Mouse (Mus musculus) kidney, postnatal 10 days (tissue): ENCODE results near the gene Ddx46.
"Not testable (repeated sequence)": the region's sequence is repeated elsewhere in the genome, so short reads cannot be mapped to it uniquely, and the experiment has no call there.

Experiments used
- DNase-seq: peaks from one replicate; pipeline ENCODE4 v3.0.0; 2021; ENCODE audit warnings: mixed read lengths

Ddx46 gene

DNA sequence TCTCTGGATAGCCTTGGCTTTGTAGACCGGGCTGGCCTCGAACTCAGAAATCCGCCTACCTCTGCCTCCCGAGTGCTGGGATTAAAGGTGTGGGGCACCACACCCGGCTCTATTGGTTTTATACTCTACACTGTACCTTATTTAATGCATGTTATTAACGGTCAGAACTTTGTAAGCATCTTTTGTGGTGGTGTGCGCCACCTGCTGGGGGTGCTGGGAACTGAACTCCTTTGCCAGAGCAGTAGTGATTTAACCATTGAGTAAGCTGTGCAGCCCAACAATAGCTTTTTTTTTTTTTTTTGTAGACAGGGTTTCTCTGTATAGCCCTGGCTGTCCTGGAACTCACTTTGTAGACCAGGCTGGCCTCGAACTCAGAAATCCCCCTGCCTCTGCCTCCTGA lies 5.7 kb downstream of the Ddx46 start:
- peak; percentile 87 for DNase-seq

DNA sequence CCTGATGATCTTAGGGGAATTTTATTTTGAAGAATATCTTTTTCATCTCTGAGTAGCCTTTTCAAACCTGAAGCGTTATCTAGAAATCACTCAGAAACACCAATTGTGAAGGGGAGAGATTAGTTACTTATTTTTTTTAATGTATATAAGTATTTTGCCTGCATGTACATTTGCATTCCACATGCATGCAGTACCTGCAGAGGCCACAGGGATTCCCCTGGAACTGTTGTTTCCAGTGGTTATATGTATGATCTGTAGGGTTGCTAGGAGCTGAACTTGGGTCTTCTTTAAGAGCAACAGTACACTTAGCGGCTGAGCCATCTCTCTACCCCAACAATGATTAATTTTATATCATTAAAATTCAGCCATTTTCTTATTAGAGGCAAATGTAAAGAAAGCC lies 9.7 kb downstream of the Ddx46 start:
- peak; percentile 31 for DNase-seq

DNA sequence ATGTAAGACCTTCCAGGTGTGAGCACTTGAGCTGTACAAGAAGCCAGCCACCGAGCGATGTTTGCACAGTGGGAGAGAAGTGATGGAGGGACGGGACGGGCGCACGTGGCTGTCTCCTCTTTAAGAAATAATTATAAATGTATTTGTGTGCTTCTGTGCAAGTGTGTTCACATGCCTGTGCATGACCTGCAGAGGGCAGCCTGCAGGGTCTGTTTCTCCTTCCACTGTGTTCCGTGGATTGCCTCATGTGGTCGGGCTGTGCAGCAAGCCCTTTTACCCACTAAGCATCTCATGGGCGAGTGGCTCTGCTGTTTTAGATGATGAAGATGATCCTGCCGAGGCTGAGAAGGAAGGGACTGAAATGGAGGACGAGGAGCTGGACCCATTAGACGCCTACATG lies 15.3 kb downstream of the Ddx46 start:
- DNase-seq: no peak

DNA sequence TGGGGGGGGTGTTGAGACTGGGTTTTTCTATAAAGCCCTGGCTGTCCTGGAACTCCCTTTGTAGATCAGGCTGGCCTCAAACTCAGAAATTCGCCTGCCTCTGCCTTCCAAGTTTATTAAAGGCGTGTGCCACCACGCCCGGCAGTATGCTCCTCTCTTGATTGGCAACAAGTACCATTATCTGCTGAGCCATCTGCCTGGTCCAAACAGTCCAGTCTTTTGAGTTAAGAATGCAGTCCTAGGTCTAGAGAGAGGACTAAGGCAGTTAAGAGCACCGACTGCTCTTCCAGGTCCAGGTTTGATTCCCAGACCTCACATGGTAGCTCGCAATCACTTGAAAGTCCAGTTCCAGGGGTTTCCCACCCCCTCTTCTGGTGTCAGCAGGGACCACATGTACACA lies 16.2 kb downstream of the Ddx46 start:
- no peak for DNase-seq

DNA sequence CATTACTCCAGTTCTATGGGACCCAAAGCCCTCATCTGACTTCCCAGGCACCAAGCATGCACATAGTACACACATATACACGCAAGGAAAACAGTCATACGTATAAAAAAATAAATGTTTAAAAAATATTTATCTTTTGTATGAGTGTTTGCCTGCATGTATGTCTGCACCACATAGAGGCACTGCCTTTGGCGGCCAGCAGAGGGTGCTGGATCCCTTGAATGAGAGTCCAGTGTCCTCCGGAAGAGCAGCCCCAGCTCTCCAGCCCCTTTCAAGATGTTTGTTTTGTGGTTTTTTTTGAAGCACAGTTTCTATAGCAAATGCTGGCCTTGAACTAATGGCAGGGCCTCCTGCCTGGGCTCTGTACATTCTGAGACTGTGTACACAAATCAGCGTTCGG lies 33.7 kb downstream of the Ddx46 start:
- DNase-seq: peak; percentile 73

DNA sequence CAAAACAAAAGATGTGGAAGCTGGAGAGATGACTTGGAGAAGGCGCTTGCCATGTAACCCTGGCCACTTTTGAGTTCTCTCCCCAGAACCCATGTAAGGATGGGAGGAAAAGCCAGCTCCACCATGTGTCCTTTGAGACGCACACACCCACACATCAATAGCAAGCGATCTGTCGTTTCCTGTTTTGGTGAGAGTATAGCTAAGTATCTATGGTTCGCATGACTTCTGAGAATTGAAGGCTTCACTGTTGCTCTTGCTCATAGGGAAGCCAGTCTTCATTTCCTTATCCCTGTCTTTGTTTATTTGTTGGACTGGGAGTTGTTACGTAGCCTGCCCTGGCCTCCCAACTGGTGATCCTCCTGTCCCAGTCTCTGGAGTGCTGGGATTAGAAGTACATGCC lies 37.9 kb downstream of the Ddx46 start:
- no peak for DNase-seq

DNA sequence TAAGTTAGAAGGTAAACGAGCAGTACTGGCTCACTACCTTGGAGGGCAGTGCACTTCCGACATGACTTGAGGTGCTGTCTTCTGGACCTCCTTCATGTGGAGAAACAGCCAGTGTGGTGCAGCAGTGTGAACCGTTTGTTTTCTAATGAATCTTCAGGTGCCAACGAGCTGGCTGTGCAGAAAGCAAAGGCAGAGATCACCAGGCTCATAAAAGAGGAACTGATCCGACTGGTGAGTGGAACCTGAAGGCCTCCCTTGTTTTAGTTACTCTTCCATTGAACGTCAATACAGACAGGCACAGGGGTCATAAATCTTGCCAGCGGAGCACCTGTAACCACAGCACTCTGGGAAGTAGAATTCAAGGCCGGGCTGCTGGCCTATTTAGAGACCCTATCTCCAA lies 42.5 kb downstream of the Ddx46 start:
- no peak for DNase-seq

DNA sequence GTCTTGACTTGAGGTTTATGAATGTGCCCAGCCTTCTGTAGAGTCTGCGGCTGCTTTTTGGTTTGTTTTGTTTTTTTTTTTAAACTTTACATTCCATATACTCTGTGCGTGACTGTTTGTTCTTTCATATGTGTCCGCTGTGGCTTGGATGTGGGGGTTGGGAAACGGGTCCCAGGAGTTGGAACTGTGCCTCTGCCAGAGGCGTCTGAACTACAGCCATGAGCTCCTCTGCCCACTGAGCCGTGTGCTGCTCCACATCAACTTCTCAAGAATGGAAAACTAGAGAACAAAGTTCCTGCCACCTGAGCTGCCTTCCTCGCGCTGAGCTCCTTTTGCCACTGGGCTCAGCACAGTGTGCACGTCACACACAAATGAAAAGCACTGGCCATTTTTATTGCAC lies 47.4 kb downstream of the Ddx46 start:
- DNase-seq: peak; percentile 24

DNA sequence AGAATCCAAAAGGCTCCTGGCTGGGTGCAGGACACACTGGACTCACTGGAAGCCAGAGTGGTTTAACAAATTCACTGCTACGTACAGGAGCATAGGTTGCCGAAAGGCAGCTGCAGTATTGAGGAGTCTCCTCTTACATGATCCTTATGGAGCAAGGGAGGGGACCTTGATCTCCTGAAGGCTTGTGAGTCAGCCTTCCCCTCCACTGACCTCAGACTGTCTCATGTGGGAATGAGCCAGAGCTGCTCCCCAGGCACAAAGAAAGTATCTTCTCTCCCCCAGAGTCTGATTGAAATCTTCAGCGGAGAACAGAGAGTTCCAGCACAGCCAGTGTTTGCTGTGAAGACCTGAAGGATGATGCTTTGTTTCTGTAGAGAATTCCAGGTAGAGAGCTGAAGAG lies 48.8 kb downstream of the Ddx46 start:
- DNase-seq: no peak

DNA sequence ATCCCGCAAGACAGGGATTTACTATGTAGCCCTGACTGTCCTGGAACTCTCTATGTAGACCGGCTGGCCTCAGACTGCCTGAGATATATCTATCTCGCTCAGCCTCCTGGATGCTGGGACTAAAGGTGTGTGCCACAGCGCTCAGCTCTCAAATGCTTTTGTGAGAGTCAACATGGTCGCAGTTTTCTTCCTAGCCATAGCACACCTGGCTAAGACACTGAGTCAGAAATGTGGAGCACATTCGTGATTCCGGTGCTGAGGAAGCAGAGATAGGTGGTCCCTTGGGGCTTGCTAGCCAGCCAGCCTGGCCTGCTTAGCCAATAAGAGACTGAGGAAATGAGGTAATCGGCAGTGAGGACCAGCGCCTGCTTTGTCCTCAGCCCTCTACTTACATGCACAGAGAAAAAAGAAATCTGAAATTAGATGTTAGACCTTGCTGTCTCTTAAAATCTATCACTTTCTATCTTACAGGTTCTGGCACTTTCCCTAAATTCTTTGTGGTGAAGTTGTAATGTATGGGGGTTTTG lies 51.3 kb downstream of the Ddx46 start:
- no peak for DNase-seq

DNA sequence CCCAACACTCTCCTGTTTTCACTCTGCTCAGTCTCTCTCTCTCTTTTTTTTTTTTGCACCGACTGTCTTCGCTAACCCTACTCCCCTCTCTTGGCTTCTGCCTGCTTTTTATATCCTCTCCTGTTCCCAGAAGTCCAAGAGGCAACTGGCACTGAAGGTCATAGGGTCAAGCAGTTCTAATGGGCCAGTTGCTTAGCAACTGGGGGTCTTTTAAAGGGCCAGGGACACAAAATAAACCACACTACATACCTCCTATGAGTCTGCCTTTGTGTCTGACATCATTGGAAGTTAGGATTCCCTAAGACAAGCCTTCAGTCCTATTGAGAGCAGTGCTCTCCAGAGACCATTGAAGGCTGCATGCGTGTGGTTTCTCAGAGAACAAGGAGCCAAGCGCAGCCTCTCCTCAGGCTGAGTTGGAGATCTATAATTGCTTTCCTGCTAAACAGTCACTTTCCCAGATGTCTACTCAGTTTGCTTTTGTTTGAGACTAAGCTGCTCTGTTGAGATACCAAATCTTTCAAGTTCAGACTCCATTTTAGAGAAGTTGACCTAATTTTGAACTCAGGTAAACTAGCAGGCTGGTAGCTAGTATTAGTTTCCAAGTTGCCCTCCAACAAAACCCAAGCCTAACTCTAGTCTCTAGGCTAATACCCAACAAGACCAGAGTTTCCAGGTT lies 53.2 kb downstream of the Ddx46 start:
- no peak for DNase-seq

DNA sequence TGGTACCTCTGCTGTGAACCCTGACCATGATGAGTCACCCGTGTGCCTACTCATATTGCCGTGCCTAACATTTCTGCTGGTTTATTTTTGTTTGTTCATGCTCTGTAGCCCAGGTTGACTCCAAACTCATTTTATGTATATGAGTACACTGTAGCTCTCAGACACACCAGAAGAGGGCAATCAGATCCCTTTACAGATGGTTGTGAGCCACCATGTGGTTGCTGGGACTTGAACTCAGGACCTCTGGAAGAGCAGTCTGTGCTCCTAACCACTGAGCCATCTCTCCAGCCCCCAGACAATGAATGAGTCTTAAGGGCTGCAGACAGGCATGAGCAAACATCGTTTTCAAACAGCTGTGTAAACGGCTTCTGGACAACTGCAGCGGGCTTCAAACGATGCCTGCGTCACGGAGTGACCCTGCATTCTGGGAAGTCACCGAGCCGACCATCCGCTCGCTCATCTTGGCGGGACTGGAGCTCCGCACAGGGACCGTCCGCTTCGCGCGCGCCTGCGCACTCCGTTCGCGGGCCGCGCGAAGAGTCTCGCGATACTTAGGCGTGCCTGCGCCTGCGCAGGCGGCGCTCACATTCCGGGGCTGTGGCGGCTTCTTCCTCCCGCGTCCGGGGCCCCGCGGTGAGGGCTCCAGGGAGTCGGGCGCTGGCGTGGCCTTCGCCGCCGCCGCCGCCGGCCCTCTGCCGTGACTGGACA lies 57.9 kb downstream of the Ddx46 start, which contains the start of gene B230219D22Rik:
B230219D22Rik (plus strand) TSS at position 590 of the 708 bp plus-strand sequence.
- peak; percentile 95 for DNase-seq

DNA sequence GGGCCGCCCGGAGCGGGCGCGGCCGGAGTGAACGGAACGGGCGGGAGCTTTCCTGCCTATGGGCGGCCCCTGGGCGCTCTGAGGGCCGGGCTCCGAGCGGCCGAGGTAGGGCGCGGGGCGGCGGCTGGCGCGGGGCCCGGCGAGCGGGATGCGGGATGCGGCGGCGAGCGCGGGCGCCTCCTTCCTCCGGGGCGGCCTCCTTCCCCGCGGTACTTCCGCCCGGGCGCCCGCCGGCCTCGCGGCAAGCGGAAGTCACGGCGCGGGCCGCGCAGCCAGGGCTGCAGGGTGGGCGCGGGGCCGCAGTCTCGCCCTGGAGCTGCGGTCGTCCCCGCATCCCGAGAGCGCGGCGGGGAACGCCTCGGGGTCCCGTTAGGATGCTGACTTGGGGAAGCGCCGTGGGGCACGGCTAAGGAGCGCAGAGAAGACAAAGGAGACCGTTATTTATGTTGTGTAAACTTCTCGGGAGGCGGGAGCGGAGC lies 58.5 kb downstream of the Ddx46 start:
- peak; percentile 71 for DNase-seq

DNA sequence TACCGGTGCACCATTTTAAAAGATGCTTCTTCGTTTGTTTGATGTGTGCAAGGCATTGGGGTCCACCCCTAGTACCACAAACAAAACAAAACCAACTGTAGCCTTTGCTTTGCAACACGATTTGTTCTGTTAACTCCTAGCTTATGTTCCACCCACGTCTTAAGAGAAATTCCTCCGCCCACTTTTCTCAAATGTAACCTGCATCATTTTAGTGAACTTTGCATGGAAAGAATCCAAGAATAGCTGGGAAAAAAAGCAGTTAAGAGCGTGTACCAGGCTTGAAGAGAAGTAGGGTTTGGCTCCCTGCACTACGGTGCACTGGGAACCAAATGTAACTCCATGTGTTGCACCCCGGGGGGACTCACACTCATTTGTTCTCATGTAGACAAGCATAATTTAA lies 59.3 kb downstream of the Ddx46 start:
- DNase-seq: no peak

DNA sequence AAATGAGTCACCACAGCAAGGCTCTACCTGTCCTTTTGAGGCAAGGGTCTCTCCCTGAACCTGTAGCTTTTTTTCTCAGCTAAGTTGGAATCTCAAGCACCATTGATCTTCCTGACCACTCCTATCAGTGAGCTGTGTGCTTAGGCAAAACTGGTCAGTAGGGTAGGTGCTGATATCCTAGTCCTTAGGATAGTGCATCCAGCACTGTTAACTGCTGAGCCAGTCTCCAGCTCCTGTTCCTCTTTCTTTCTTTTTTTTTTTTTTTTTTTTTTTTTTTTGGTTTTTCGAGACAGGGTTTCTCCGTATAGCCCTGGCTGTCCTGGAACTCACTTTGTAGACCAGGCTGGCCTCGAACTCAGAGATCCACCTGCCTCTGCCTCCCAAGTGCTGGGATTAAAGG lies 61.2 kb downstream of the Ddx46 start:
- not testable (repeated sequence) for DNase-seq

DNA sequence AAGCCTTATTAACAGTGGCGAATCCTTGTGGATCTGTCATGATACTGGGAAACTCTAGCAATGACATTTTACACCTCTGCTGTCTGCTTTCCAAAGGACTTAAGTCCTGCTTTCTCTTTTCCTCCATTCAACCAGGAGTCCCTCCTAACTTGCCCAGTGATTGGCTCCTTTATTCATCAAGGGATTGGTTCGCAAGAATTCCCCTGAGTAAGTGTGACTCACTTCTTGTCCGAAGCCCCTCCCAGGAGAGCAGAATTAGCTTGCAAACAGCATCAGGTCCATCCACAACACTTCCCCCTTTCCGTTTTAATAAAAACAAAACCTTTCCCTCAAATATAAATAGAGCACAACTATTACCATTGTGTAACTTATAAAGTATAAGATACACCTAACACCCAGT lies 69.5 kb downstream of the Ddx46 start:
- no peak for DNase-seq

DNA sequence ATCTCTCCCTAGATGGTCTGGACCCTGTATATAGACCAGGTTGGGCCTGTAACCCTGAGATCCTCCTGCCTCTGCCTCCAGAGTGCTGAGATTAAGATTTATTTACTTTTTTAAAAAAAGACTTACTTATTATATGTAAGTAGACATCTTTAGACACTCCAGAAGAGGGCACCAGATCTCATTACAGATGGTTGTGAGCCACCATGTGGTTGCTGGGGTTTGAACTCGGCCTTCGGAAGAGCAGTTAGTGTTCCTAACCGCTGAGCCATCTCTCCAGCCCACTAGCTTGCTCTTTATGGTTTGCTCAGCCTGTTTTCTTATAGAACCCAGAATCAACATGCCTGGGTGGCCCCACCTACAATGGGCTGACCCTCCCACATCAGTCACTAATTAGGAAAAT lies 78.0 kb downstream of the Ddx46 start:
- DNase-seq: no peak

DNA sequence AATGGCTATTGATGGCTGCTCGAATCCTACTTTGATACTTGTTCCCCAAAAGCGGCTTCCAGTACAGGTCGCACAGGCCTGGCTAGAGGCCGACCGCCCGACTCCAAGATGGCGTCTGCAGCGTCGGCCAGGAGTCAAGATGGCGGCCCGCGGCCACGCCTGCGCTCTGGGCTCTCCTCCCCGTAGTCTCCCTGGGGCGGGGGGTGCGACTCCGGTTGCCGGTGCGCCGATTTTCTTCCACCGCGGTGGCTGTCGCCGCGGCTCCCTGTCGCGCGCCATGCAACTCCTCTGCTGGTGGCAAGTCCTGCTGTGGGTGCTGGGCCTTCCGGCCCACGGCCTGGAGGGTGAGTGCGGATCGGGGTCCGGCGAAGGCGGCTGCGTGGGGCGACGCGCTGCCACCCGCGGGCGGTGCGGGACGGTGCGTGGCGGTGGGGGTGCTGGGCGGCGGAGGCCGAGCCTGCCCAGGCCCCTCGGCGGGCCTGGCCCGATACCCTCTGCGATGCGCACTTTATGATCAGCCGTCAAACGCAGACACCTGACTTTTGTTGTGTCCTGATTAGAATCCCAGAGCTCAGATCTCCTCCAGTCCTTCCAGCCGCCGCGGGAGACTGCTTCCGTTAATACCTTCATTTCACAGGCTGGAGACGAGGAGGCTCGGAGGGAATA lies 79.8 kb downstream of the Ddx46 start, which contains the start of gene Txndc15:
Txndc15 (plus strand) TSS at position 150 of the 666 bp plus-strand sequence.
- peak; percentile 92 for DNase-seq

DNA sequence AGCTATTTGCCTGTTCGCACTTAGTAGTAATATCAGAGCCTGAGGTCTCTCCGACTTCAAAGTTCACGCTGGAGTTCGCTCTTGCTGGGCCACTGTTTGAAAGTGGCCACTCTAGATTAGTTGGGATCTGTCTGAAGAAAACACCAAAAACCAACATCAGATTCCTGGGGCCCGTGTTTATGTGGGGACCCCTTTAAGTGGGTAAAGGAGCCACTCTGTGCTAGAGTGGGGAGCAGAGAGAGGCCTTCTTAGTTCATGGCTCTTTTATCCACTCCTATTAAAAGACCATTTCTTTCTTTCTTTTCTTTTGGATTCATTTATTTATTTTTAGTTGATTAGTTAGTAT lies 80.3 kb downstream of the Ddx46 start:
- DNase-seq: no peak

DNA sequence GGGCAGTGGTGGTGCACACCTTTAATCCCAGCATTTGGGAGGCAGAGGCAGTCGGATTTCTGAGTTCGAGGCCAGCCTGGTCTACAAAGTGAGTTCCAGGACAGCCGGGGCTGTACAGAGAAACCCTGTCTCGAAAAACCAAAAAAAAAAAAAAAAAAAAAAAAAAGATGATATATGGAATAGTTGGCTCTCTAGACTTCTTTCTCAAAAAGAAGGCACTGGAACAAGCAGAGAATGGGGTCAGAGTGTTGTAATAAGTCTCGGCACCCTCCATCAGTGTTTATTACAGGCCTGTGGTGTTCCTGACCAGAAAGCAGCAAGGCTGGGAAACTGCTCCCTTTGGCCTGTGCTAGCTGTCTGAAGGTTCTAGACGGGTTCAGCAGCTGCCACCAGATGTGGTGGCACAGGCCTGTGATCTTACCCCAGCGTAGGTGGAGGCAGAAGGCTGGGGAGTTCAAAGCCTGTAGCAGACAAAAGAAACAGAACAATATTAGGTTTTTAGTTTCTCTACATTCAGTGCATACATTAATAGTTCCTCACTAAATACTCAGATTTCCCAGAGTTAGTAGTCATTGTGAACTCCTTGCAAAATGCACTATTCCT lies 81.2 kb downstream of the Ddx46 start:
- no peak for DNase-seq

DNA sequence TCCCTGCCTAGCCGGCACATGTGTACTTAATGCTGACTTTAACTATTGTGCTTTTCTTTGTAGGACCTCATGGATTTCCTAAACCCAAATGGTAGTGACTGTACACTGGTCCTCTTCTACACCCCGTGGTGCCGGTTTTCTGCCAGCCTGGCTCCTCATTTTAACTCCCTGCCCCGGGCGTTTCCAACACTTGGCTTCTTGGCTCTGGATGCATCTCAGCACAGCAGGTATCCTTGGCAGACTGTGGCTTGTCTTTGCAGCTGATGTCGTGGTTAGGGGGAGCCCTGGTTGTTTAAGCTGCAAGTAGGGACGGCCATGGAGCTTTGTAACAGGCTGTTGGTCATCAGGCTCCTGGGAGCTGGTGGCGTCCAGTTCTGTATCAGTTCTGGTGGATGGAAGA lies 86.7 kb downstream of the Ddx46 start:
- no peak for DNase-seq

DNA sequence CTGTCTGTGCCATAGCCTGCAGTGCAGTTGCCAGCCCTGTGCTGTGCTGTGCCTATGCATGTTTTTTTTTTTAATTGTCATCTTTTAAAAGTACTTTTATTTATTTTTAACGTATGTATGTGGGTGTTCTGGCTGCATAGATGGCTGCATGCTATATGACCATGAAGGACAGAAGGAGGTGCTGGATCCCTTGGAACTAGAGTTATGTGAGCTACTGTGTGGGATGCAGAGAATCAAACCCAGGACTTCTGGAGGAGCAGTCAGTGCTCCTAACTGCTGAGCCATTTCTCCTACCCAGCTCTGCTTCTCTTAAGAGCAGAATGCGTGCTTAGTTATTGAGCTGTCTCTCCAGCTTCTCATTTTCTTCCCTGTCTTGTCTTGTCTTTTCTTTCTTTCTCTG lies 87.2 kb downstream of the Ddx46 start:
- no peak for DNase-seq

DNA sequence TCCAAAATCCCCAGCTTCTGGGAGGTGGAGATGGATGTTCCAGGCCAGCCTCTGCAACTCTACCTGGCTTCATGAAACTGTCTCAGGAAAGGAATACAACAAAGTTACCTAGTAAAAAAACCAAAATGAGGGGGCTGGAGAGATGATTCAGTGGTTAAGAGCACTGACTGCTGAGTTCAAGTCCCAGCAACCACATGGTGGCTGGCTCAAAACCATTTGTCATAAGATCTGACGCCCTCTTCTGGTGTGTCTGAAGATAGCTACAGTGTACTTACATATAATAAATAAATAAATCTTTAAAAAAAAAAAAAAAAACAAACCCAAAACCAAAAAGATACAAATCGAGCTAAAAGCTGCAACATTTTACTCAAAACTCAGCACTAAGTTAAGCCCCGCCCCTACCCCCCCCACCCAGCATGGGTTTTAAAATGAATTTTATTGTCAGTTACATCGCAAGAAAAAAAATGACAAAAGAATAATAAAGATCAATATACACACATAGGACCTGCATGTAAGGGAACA lies 91.8 kb downstream of the Ddx46 start:
- peak; percentile 26 for DNase-seq
